Mouse (Mus musculus): ENCODE data around the gene Arhgef6.

- TF ChIP-seq CTCF (IDR thresholded peaks at IDR 0.05; ENCODE audit: insufficient read depth, low read length): no peak
- no peak for TF ChIP-seq POLR2A (IDR thresholded peaks at IDR 0.05; ENCODE audit: borderline replicate concordance, extremely low read depth, low read depth, low read length)
Measured at GRCm38 (mm10) chrX:57312066-57312465, 26.5 kb downstream of the Arhgef6 start.
